Mouse (Mus musculus): Measurements from ENCODE around the gene Macf1. TPM values are rescaled to one million over a fixed set of nuclear protein-coding genes. Genes with fewer than 3 reads are reported as not detected.

Gene Macf1
- polyA plus RNA-seq, 1 experiment from 2014 or later: 82.9 TPM

Small RNA genes within 50 kb of the gene (microRNA-seq; reads per million reads assigned to microRNA genes)
- gene Mir6398: not detected

Other genes starting within 250 kb of the Macf1 start
- gene Ndufs5, start 33.8 kb upstream of the Macf1 start, polyA plus RNA-seq (2015; fragmentation: Nextera tagmentation; extraction: Ambion mirVana): 348 and 362 TPM in 2 replicates
- gene Akirin1, start 66.0 kb upstream of the Macf1 start, polyA plus RNA-seq (2015; fragmentation: Nextera tagmentation; extraction: Ambion mirVana): 74.1 and 74.6 TPM in 2 replicates
- 1.1 and 1.4 TPM in 2 replicates for gene Rhbdl2, start 103.5 kb upstream of the Macf1 start, polyA plus RNA-seq (2015; fragmentation: Nextera tagmentation; extraction: Ambion mirVana)
- gene 4933427I04Rik, start 175.3 kb upstream of the Macf1 start, polyA plus RNA-seq (2015; fragmentation: Nextera tagmentation; extraction: Ambion mirVana): 0.09 and 0.25 TPM in 2 replicates
- 34.1 and 38.8 TPM in 2 replicates for gene Mycbp, start 220.5 kb upstream of the Macf1 start, polyA plus RNA-seq (2015; fragmentation: Nextera tagmentation; extraction: Ambion mirVana)
- gene Rragc, start 233.1 kb upstream of the Macf1 start, polyA plus RNA-seq (2015; fragmentation: Nextera tagmentation; extraction: Ambion mirVana): 44.7 and 54.8 TPM in 2 replicates
- gene 4930535I16Rik, start 233.7 kb upstream of the Macf1 start, polyA plus RNA-seq (2015; fragmentation: Nextera tagmentation; extraction: Ambion mirVana): not detected in 2 replicates

Data from forebrain, embryonic 16.5 days (tissue).